Mouse (Mus musculus) erythroblast, embryonic 14.5 days (primary cell): ENCODE results near the gene 4933411K16Rik.

Source experiments
- GATA1 ChIP-seq: IDR thresholded peaks from 2 replicates; pipeline ENCODE4 v1.6.1; 2012; ENCODE audit warnings: low read length, inconsistent platforms, mixed read lengths
- TAL1 ChIP-seq: IDR thresholded peaks from 3 replicates; pipeline ENCODE4 v1.6.1; 2012; ENCODE audit warnings: low read length, inconsistent platforms, mixed read lengths

- no peak for TF ChIP-seq GATA1
- no peak for TF ChIP-seq TAL1
Observed at GRCm38 (mm10) chr19:42054255-42054654, 2.2 kb downstream of the 4933411K16Rik start.
